Mouse (Mus musculus): ENCODE data around the gene Kctd17.

Gene Kctd17

DNA sequence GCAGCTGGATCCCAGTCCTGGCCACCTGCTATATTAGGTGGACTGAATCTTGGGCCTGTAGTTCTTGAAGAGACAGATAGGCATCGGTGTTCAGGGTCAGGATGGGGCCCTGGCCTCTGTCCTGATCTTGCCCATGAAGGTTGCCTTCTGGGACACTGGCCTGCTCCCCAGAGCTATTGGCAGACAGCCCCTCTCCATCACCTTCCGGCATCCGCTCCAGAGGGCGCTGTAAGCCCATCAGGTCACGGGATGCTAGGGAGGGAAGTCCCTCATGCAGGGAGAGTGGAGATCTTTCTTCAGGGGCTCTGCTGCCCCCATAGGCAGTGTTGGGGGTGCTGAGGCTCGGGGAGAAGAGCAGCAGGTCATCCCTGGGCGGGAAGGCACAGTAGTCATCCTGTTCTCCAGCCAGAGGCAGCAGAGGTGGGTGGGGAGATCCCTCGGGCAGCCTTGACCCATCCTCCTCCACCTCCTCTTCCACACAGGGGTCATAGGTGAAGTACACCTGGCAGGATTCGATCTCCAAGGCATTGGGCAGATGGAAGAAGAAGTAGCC lies 53.2 kb downstream of the Kctd17 start:
- WGBS = 68% methylated on average over 9 of the region's 9 CpGs

- 76% methylated on average over 3 of the region's 3 CpGs for WGBS
Observed at GRCm38 (mm10) chr15:78482518-78482917, 54.2 kb downstream of the Kctd17 start.

DNA sequence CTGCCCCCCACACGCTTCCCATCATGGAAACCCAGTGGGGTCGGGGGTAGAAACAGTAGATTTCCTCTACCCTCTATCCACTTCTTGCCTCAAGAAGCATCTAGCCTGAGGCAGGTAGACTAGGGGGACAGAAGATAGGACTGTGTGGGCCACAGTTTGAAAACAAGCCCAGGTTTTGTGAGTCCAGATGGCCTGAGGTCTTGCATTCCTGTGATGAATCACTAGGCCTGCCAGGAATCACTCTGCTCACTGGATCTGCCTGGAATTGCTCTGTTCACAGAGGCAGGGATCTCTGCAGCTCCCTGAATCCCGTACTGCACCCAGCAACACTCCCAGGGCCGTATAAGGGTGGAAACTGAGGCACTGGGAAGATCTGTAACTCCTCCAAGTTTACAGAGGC lies 54.9 kb downstream of the Kctd17 start:
- WGBS = 75% methylated on average over 4 of the region's 4 CpGs

- 72% methylated on average over 1 of the region's 1 CpGs for WGBS
Observed at GRCm38 (mm10) chr15:78486564-78486963, 58.2 kb downstream of the Kctd17 start.

DNA sequence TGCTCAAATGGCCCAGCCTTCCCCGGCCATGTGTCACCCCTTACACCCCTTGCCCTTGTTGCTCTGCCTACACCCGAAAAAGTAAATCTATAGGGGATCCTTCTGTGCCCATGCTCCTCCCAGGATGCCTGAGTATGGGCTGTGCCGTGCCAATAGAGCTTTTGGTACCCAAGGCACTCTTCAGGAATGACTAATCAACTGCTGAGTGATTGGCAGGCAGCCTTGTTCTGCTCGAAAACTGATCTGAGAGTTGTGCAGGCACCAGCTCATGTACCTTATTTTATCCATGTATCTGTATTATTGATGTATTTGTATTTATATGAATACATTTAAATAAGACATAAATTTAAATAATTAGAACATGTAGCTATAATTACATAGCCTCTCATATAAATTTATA lies 58.7 kb downstream of the Kctd17 start:
- 56% methylated on average over 4 of the region's 4 CpGs for WGBS

Measured in cerebral cortex, adult 2 months (tissue).